Mouse (Mus musculus): ENCODE data around the gene Tubg2. TPM values are rescaled to one million over a fixed set of nuclear protein-coding genes. Genes with fewer than 3 reads are reported as not detected.

Gene Tubg2
- polyA plus RNA-seq, 1 experiment from 2014 or later, result 60.3 TPM

DNA sequence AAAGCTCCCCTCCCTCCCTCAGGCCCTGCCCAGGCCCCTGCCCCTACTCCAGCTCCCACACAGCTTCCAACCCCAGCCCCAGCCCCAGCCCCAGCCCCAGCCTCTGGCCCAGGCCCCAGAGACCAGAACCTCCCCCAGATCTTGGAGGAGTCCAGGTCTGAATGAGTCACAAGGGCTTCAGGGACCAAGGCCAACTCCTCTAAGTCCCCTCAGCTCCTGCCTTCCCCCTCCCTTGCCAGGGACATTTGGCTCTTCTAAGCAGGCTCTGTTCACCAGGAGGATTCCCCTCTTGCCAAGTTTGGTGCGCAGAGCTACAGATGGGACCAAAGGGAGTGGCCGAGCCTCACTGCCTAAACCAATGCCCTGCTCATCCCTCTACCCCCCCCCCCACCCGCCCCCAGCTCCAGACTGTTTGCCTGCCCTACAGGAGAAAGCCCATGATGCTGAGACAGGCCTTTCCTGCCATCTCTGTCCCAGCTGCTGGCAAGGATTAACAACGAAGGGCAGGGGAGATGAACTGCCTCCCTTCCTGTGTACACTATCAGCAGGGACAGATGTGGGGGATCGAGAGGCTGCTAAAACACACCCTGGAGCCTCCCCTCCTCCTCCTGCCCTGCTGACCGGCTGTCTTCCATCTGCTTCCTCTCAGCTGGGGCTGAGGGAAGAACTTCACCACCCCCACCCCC is 33.9 kb downstream of the Tubg2 start:
- ATAC-seq, result peak; percentile 89
- no peak overlapping the region; the same call in 1 of the 2 replicates for H3K4me2 ChIP-seq (ENCODE audit: low read length)
- 5% methylated on average over 6 of the region's 6 CpGs for WGBS
- H3K9me3 ChIP-seq (ENCODE audit: control insufficient read depth, low read length), result no peaks in the 10 kb centered on the region
- peaks cover 8% of the 10 kb centered on the region; the same call in 1 of the 2 replicates for H3K36me3 ChIP-seq (ENCODE audit: control insufficient read depth, insufficient read depth, low read length)
- H3K27ac ChIP-seq (ENCODE audit: low read depth, low read length), result peak overlapping the region; percentile 72
- H3K4me3 ChIP-seq (ENCODE audit: low read length), result no peak overlapping the region
- H3K4me1 ChIP-seq (ENCODE audit: control insufficient read depth, insufficient read depth, low read depth, low read length), result peaks cover 11% of the 10 kb centered on the region
- no peak overlapping the region for H3K9ac ChIP-seq (ENCODE audit: low read depth, low read length)
- no peaks in the 10 kb centered on the region for H3K27me3 ChIP-seq (replicated peaks; ENCODE audit: control insufficient read depth, insufficient read depth, low read length)

GRCm38 (mm10) chr11:101190181-101190912 is 34.6 kb downstream of the Tubg2 start:
- WGBS, result 27% methylated on average over 8 of the region's 8 CpGs
- Histone ChIP-seq H3K9me3 (ENCODE audit: control insufficient read depth, low read length) (no peaks in the 10 kb centered on the region), H3K4me2 (ENCODE audit: low read length) (no peak overlapping the region), H3K27ac (ENCODE audit: low read depth, low read length) (peak overlapping the region; percentile 72), H3K27me3 (replicated peaks; ENCODE audit: control insufficient read depth, insufficient read depth, low read length) (no peaks in the 10 kb centered on the region), H3K4me3 (ENCODE audit: low read length) (no peak overlapping the region), H3K4me1 (ENCODE audit: control insufficient read depth, insufficient read depth, low read depth, low read length) (peaks cover 11% of the 10 kb centered on the region), H3K36me3 (ENCODE audit: control insufficient read depth, insufficient read depth, low read length) (peaks cover 8% of the 10 kb centered on the region; the same call in 1 of the 2 replicates), H3K9ac (ENCODE audit: low read depth, low read length) (no peak overlapping the region)
- ATAC-seq, result no peak

- WGBS, result 53% methylated on average over 17 of the region's 17 CpGs
- ATAC-seq, result no peak
- Histone ChIP-seq H3K9ac (ENCODE audit: low read depth, low read length) (no peak overlapping the region), H3K27ac (ENCODE audit: low read depth, low read length) (peak overlapping the region; percentile 66; the same call in 1 of the 2 replicates), H3K4me3 (ENCODE audit: low read length) (no peak overlapping the region), H3K27me3 (replicated peaks; ENCODE audit: control insufficient read depth, insufficient read depth, low read length) (no peaks in the 10 kb centered on the region), H3K4me1 (ENCODE audit: control insufficient read depth, insufficient read depth, low read depth, low read length) (peaks cover 11% of the 10 kb centered on the region), H3K9me3 (ENCODE audit: control insufficient read depth, low read length) (no peaks in the 10 kb centered on the region), H3K4me2 (ENCODE audit: low read length) (no peak overlapping the region), H3K36me3 (ENCODE audit: control insufficient read depth, insufficient read depth, low read length) (peaks cover 8% of the 10 kb centered on the region; the same call in 1 of the 2 replicates)
These were observed 35.5 kb downstream of the Tubg2 start for GRCm38 (mm10) chr11:101190913-101191907.

- H3K27ac ChIP-seq (ENCODE audit: low read depth, low read length), result no peak overlapping the region
- 73% methylated on average over 4 of the region's 4 CpGs for WGBS
- peaks cover 11% of the 10 kb centered on the region for H3K4me1 ChIP-seq (ENCODE audit: control insufficient read depth, insufficient read depth, low read depth, low read length)
- no peak for ATAC-seq
- H3K9me3 ChIP-seq (ENCODE audit: control insufficient read depth, low read length), result no peaks in the 10 kb centered on the region
- no peak overlapping the region for H3K9ac ChIP-seq (ENCODE audit: low read depth, low read length)
- no peak overlapping the region for H3K4me2 ChIP-seq (ENCODE audit: low read length)
- H3K36me3 ChIP-seq (ENCODE audit: control insufficient read depth, insufficient read depth, low read length), result peaks cover 6% of the 10 kb centered on the region; the same call in 1 of the 2 replicates
- H3K27me3 ChIP-seq (replicated peaks; ENCODE audit: control insufficient read depth, insufficient read depth, low read length), result no peaks in the 10 kb centered on the region
- no peak overlapping the region for H3K4me3 ChIP-seq (ENCODE audit: low read length)
These were observed 36.3 kb downstream of the Tubg2 start for GRCm38 (mm10) chr11:101191919-101192470.

DNA sequence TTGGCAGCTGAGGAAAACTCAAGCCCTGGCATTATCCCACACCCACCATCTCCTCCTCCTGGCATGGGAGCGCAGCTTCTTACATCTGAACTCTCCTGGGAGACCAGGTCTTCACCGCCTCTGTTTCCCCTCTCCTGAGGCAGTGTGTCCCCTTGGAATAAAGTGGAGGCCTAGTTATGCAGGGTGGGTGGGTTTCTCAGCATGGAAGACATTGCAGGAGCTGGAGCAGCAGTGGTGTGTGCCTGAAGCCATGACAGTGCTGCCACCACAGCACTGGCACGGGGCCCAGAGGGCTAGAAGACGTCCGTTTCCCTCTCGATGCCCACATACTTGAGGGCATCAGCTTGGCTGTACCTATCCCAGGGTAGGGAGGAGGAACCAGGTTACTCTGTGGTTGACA is 36.9 kb downstream of the Tubg2 start:
- H3K36me3 ChIP-seq (ENCODE audit: control insufficient read depth, insufficient read depth, low read length), result 0 out of 2 replicates have a peak, but pooled peaks cover 8% of the 10 kb centered on the region
- no peak for ATAC-seq

GRCm38 (mm10) chr11:101193076-101193475 is 37.4 kb downstream of the Tubg2 start:
- Histone ChIP-seq H3K4me2 (ENCODE audit: low read length) (no peak overlapping the region), H3K9ac (ENCODE audit: low read depth, low read length) (no peak overlapping the region), H3K36me3 (ENCODE audit: control insufficient read depth, insufficient read depth, low read length) (0 out of 2 replicates have a peak, but pooled peaks cover 8% of the 10 kb centered on the region), H3K4me3 (ENCODE audit: low read length) (no peak overlapping the region), H3K27ac (ENCODE audit: low read depth, low read length) (no peak overlapping the region; the same call in 1 of the 2 replicates), H3K9me3 (ENCODE audit: control insufficient read depth, low read length) (no peaks in the 10 kb centered on the region), H3K27me3 (replicated peaks; ENCODE audit: control insufficient read depth, insufficient read depth, low read length) (no peaks in the 10 kb centered on the region), H3K4me1 (ENCODE audit: control insufficient read depth, insufficient read depth, low read depth, low read length) (peaks cover 11% of the 10 kb centered on the region)
- WGBS, result 80% methylated on average over 7 of the region's 7 CpGs
- no peak for ATAC-seq

More for the DNA sequence above, 36.9 kb downstream of the Tubg2 start:
- Histone ChIP-seq H3K9ac (ENCODE audit: low read depth, low read length) (no peak overlapping the region), H3K4me3 (ENCODE audit: low read length) (no peak overlapping the region), H3K27me3 (replicated peaks; ENCODE audit: control insufficient read depth, insufficient read depth, low read length) (no peaks in the 10 kb centered on the region), H3K9me3 (ENCODE audit: control insufficient read depth, low read length) (no peaks in the 10 kb centered on the region), H3K4me1 (ENCODE audit: control insufficient read depth, insufficient read depth, low read depth, low read length) (peaks cover 11% of the 10 kb centered on the region), H3K4me2 (ENCODE audit: low read length) (no peak overlapping the region), H3K27ac (ENCODE audit: low read depth, low read length) (no peak overlapping the region)
- WGBS, result 78% methylated on average over 6 of the region's 6 CpGs

DNA sequence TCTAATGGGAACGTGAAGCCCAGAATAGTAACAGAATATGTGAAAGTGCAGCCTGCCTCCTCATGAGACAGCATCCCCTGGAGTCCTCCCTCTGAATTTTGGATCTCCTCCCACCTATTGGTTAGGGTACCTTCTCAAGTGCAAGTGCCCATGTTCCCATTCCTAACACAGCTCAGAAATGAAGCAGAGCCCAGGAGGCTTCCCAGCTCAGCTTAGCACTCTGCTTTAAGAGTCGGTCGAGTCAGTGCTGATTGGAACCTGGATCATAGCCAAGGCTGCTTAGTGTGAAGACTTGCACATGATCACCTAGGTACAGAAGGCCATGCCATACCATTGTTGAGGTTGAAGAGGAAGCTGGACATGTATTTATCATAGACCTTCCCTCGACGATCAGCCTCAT is 38.4 kb downstream of the Tubg2 start:
- WGBS, result 90% methylated on average over 5 of the region's 5 CpGs
- Histone ChIP-seq H3K4me3 (ENCODE audit: low read length) (no peak overlapping the region), H3K9me3 (ENCODE audit: control insufficient read depth, low read length) (no peaks in the 10 kb centered on the region), H3K9ac (ENCODE audit: low read depth, low read length) (no peak overlapping the region), H3K4me2 (ENCODE audit: low read length) (no peak overlapping the region), H3K27me3 (replicated peaks; ENCODE audit: control insufficient read depth, insufficient read depth, low read length) (no peaks in the 10 kb centered on the region), H3K27ac (ENCODE audit: low read depth, low read length) (no peak overlapping the region), H3K36me3 (ENCODE audit: control insufficient read depth, insufficient read depth, low read length) (peaks cover 11% of the 10 kb centered on the region; the same call in 1 of the 2 replicates), H3K4me1 (ENCODE audit: control insufficient read depth, insufficient read depth, low read depth, low read length) (peaks cover 10% of the 10 kb centered on the region)
- ATAC-seq, result no peak

DNA sequence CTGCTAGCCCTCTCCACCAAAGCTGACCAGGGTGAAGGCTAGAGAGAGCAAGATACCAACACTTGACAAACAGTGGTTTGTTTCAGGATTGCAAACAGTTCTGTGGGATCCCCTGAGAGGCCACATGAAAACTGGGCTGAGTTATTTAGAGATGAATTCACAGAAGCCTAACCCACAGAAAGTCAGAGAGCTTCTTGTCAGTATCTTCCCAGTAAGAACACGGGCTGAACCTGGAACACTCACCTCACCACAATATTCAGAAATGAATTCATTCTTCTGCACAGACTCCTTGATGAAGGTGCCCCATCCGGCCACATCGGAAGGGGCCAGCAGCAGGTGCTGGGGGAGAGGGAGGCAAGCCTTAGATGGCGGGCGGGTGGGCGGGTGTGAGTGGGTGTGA is 38.9 kb downstream of the Tubg2 start:
- H3K9me3 ChIP-seq (ENCODE audit: control insufficient read depth, low read length), result no peaks in the 10 kb centered on the region
- H3K4me1 ChIP-seq (ENCODE audit: control insufficient read depth, insufficient read depth, low read depth, low read length), result peaks cover 5% of the 10 kb centered on the region
- H3K27me3 ChIP-seq (replicated peaks; ENCODE audit: control insufficient read depth, insufficient read depth, low read length), result no peaks in the 10 kb centered on the region
- peaks cover 16% of the 10 kb centered on the region for H3K36me3 ChIP-seq (ENCODE audit: control insufficient read depth, insufficient read depth, low read length)
- H3K27ac ChIP-seq (ENCODE audit: low read depth, low read length), result no peak overlapping the region
- no peak overlapping the region for H3K9ac ChIP-seq (ENCODE audit: low read depth, low read length)
- no peak overlapping the region for H3K4me3 ChIP-seq (ENCODE audit: low read length)
- ATAC-seq, result no peak
- no peak overlapping the region for H3K4me2 ChIP-seq (ENCODE audit: low read length)
- WGBS, result 88% methylated on average over 6 of the region's 6 CpGs
